Mouse (Mus musculus) heart, postnatal 0 days (tissue): ENCODE results near the gene Tekt2. TPM values are rescaled to one million over a fixed set of nuclear protein-coding genes. Genes with fewer than 3 reads are reported as not detected.

Experiments
- ATAC-seq: fragments of 200-750 bp; cut with Nextera tagmentation; 2 replicates; pipeline ENCODE4 v1.8.0; 2017; ENCODE audit warnings: low read depth, moderate number of reproducible peaks, moderate library complexity; ENCODE audit not compliant: insufficient read depth
- DNase-seq: peaks from one replicate; pipeline ENCODE4 v3.0.0-alpha.2; 2016; ENCODE audit warnings: low spot score
- H3K27ac ChIP-seq: fragments of 300-500 bp; sonication (generic); 2 replicates; pipeline ENCODE4 v1.5.1; 2014; ENCODE audit warnings: low read depth, mild to moderate bottlenecking
- H3K27me3 ChIP-seq: fragments of 300-500 bp; sonication (generic); 2 replicates; pipeline ENCODE4 v1.6.1; 2014; ENCODE audit warnings: low read length, mixed read lengths; ENCODE audit not compliant: control insufficient read depth, insufficient read depth
- H3K36me3 ChIP-seq: fragments of 300-500 bp; sonication (generic); replicated peaks from 2 replicates; pipeline ENCODE4 v1.6.1; 2014; ENCODE audit warnings: low read length, mixed read lengths; ENCODE audit not compliant: control insufficient read depth, insufficient read depth
- H3K4me1 ChIP-seq: fragments of 300-500 bp; sonication (generic); 2 replicates; pipeline ENCODE4 v1.6.1; 2014; ENCODE audit warnings: antibody characterized with exemption; ENCODE audit not compliant: control insufficient read depth, insufficient read depth
- H3K4me2 ChIP-seq: fragments of 300-500 bp; sonication (generic); 2 replicates; pipeline ENCODE4 v1.6.1; 2014; ENCODE audit warnings: low read depth, mild to moderate bottlenecking, low read length, moderate library complexity
- H3K4me3 ChIP-seq: fragments of 300-500 bp; sonication (generic); 2 replicates; pipeline ENCODE4 v1.5.1; 2014; ENCODE audit warnings: low read depth, low read length
- H3K9ac ChIP-seq: fragments of 300-500 bp; sonication (generic); replicated peaks from 2 replicates; pipeline ENCODE4 v1.6.1; 2014; ENCODE audit warnings: low read depth, low read length, mixed read lengths
- H3K9me3 ChIP-seq: fragments of 300-500 bp; sonication (generic); replicated peaks from 2 replicates; pipeline ENCODE4 v1.6.1; 2016; ENCODE audit warnings: low read length; ENCODE audit not compliant: control insufficient read depth
- CTCF ChIP-seq: IDR thresholded peaks from 2 replicates; pipeline ENCODE4 v1.5.1; 2016; ENCODE audit warnings: antibody characterized with exemption, control low read depth, low read depth
- EP300 ChIP-seq: IDR thresholded peaks from 2 replicates; pipeline ENCODE4 v1.6.1; 2016; ENCODE audit warnings: antibody characterized with exemption, low read depth
- WGBS: fragments of 180-500 bp; shearing (Covaris S2); extraction: QIAGEN DNeasy Blood & Tissue Kit; methylation state at CpG from one replicate; pipeline ENCODE4 v1.1.7; 2014; 5-methylcytosine and 5-hydroxymethylcytosine counted together
- polyA plus RNA-seq: library from polyadenylated mRNA; unstranded; fragments of >200 nt; fragmentation: Nextera tagmentation; extraction: Ambion mirVana; gene quantifications from 2 replicates; pipeline ENCODE4 v1.2.1, GENCODE M21; 2015
- total RNA-seq: library from RNA; depleted of rRNA; stranded (reverse); fragments of >200 nt; gene quantifications from 2 replicates; pipeline ENCODE4 v1.2.3, GENCODE M21; 2014; ENCODE audit warnings: low replicate concordance

Gene Tekt2
- total and polyA plus RNA-seq, 2 experiments from 2014 or later: 0.27 TPM; not detected in 1

DNA sequence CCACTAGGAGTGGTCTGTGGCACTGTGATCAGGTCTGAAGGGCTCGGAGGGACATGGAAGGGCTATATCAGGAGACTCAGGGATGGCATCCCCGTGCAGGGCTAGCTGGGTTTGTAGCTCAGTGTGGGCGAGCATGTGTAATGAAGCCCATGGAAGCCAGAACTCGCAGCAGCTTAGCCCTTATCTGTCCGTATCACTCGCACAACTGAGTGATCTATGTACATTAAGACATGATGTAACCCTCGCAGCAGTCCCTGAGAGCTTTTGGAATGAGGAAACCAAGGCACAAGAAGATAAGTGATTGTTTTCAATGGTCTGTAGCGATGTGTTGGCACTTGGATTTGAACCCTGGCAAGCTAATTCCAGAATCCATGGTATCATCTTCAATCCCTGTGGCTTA, 41.9 kb downstream of the Tekt2 start:
- H3K27ac ChIP-seq: no peak overlapping the region
- H3K4me3 ChIP-seq: no peak overlapping the region
- ATAC-seq (no peak), DNase-seq (no peak)
- H3K4me1 ChIP-seq: no peaks in the 10 kb centered on the region
- no peaks in the 10 kb centered on the region for H3K9me3 ChIP-seq
- H3K9ac ChIP-seq: no peak overlapping the region
- TF ChIP-seq EP300 (no peak), CTCF (no peak)
- H3K36me3 ChIP-seq: no peaks in the 10 kb centered on the region
- H3K4me2 ChIP-seq: no peak overlapping the region
- 67% methylated on average over 8 of the region's 8 CpGs for WGBS
- H3K27me3 ChIP-seq: peaks cover 49% of the 10 kb centered on the region

- Histone ChIP-seq H3K36me3 (no peaks in the 10 kb centered on the region), H3K27ac (no peak overlapping the region), H3K4me1 (no peaks in the 10 kb centered on the region), H3K4me3 (no peak overlapping the region), H3K27me3 (peaks cover 30% of the 10 kb centered on the region), H3K9me3 (no peaks in the 10 kb centered on the region), H3K4me2 (no peak overlapping the region), H3K9ac (no peak overlapping the region)
- ATAC-seq (no peak), DNase-seq (no peak)
- TF ChIP-seq CTCF: no peak
- no peak for TF ChIP-seq EP300
- WGBS: 62% methylated on average over 9 of the region's 9 CpGs
These were observed 43.8 kb downstream of the Tekt2 start for GRCm38 (mm10) chr4:126281706-126282105.

GRCm38 (mm10) chr4:126278961-126279360, 46.5 kb downstream of the Tekt2 start:
- Histone ChIP-seq H3K4me2 (no peak overlapping the region), H3K4me1 (no peaks in the 10 kb centered on the region), H3K9me3 (no peaks in the 10 kb centered on the region), H3K4me3 (no peak overlapping the region), H3K27me3 (peaks cover 5% of the 10 kb centered on the region), H3K36me3 (peaks cover 12% of the 10 kb centered on the region), H3K27ac (no peak overlapping the region), H3K9ac (no peak overlapping the region)
- DNase-seq: no peak
- 66% methylated on average over 9 of the region's 9 CpGs for WGBS
- no peak for ATAC-seq
- TF ChIP-seq CTCF: no peak
- no peak for TF ChIP-seq EP300

DNA sequence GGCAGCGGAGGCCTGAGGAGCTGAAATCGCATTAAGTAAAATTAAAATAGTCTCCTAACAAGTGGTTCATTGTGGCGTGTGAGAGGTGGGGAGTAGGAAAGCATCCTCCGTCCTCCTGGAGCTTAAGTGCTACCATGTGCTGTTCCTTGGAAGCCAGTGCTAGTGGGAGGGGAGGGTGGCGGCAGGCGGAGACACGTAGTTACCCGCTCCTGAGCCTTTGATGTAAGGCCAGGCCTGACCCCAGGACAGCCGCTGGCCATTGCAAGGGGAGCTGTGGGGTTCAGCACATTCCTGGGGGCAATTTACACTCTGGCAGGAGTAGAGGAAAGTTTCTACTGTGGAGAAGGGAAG, 46.9 kb downstream of the Tekt2 start:
- Histone ChIP-seq H3K27me3 (0 out of 2 replicates have a peak, but pooled peaks cover 4% of the 10 kb centered on the region), H3K9ac (no peak overlapping the region), H3K4me2 (no peak overlapping the region), H3K4me1 (no peaks in the 10 kb centered on the region), H3K4me3 (no peak overlapping the region), H3K9me3 (no peaks in the 10 kb centered on the region), H3K27ac (no peak overlapping the region), H3K36me3 (peaks cover 16% of the 10 kb centered on the region)
- no peak for TF ChIP-seq EP300
- TF ChIP-seq CTCF: no peak
- ATAC-seq (no peak), DNase-seq (no peak)
- 41% methylated on average over 9 of the region's 9 CpGs for WGBS

DNA sequence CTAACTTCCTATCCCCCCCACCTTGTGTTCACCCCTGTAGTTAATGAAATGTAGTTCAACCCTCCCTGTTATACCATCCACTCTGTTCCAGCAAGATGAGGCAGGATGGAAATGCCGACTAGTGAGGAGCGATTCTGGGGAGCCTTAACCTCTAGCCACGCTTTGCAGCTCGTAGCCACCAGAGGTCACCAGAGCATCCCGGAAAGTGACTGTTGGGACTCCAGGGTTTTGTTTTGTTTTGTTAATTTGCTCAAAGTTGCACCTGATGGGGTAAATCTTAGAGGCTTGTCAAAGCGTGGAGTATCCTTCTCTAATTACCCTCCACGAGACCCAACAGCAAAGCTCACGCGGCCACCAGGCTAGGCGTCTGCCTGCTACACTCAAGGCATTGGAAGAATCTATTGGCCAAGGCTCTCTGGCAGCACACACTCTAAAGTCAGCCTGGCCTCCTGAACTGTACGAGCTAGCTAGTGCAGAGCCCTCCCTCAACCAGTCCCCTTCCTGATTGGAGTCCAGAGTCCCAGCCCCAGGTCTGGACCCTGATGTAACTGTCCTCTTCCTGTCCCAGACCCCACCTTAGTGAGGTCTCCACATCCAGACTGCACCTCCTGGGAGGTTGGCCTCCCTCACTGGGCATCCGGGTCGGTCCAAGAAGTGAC, 47.5 kb downstream of the Tekt2 start:
- peak overlapping the region; percentile 48 for H3K4me2 ChIP-seq
- peaks cover 21% of the 10 kb centered on the region for H3K36me3 ChIP-seq
- no peaks in the 10 kb centered on the region for H3K9me3 ChIP-seq
- peak; percentile 70 for ATAC-seq
- no peaks in the 10 kb centered on the region for H3K27me3 ChIP-seq
- no peak overlapping the region for H3K27ac ChIP-seq
- no peaks in the 10 kb centered on the region for H3K4me1 ChIP-seq
- TF ChIP-seq CTCF (peak; percentile 80), EP300 (no peak)
- WGBS: 9% methylated on average over 13 of the region's 13 CpGs
- peak; percentile 64 for DNase-seq
- 0 out of 2 replicates have a peak overlapping the region, but pooled peaks have one; percentile 3 for H3K9ac ChIP-seq
- H3K4me3 ChIP-seq: peak overlapping the region; percentile 24

DNA sequence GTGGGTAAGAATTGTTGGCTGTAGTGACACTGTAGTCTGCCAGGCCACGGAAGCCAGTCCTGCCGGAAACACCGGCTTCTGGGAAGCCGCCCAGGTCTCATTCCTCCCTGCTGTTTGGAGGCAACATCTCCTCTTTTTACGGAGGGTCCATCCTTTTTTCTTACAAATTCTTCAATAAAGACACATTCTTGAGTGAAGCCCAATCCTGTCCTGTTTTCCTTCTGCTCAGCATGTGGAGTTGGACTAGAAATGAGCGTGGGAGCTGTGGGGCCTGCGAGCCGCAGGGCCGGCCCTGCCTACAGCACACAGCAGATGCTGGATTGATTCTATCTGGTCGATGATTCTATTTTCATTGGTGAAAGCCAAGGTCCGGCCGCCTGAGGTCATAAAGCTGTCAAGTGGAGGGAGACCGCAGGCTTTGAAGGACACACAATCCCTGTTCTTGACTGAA, 49.8 kb downstream of the Tekt2 start:
- DNase-seq (no peak), ATAC-seq (no peak; the same call in 1 of the 2 replicates)
- peaks cover 29% of the 10 kb centered on the region for H3K36me3 ChIP-seq
- H3K27ac ChIP-seq: no peak overlapping the region
- 84% methylated on average over 13 of the region's 13 CpGs for WGBS
- no peaks in the 10 kb centered on the region for H3K27me3 ChIP-seq
- no peaks in the 10 kb centered on the region for H3K4me1 ChIP-seq
- no peak overlapping the region for H3K9ac ChIP-seq
- no peaks in the 10 kb centered on the region for H3K9me3 ChIP-seq
- H3K4me3 ChIP-seq: no peak overlapping the region
- H3K4me2 ChIP-seq: no peak overlapping the region
- TF ChIP-seq EP300: no peak
- no peak for TF ChIP-seq CTCF
